Mouse (Mus musculus) adrenal gland, adult 18-20 months (tissue): ENCODE measurements around the gene Tcp10b. TPM values are rescaled to one million over a fixed set of nuclear protein-coding genes. Genes with fewer than 3 reads are reported as not detected.

ENCODE experiments used
- total RNA-seq, 2 experiments: library from RNA; stranded (reverse); gene quantifications; 1 replicate in 1 of 2; 2 replicates in 1 of 2; pipeline ENCODE4 v1.2.3; 2021

Gene Tcp10b
- total RNA-seq, 2 experiments from 2014 or later: 0.19 to 0.73 TPM

Other genes starting within 250 kb of the Tcp10b start
- gene Mas1, start 193.0 kb upstream of the Tcp10b start, total RNA-seq: not detected
- under 1 TPM in 1 of 2 experiments, not detected in 1; 0.16 TPM for gene Mrgprh, start 185.1 kb upstream of the Tcp10b start, total RNA-seq
- gene Pnldc1, start 150.9 kb upstream of the Tcp10b start, total RNA-seq: 1 to 10 TPM; 3.3 to 5.5 TPM
- gene Tcp1, start 145.4 kb upstream of the Tcp10b start, total RNA-seq: 100 to 1,000 TPM; 233 to 235 TPM
- gene Mrpl18, start 144.8 kb upstream of the Tcp10b start, total RNA-seq: 10 to 100 TPM; 69.9 to 72.7 TPM
- gene Acat3, start 120.5 kb upstream of the Tcp10b start, total RNA-seq: 1 to 10 TPM in 1 of 2 experiments, under 1 TPM in 1; 0.86 to 1.4 TPM
- gene Acat2, start 100.4 kb upstream of the Tcp10b start, total RNA-seq: 100 to 1,000 TPM in 1 of 2 experiments, 10 to 100 TPM in 1; 78.2 to 190 TPM
- 10 to 100 TPM; 55.4 to 55.6 TPM for gene Wtap, start 66.9 kb upstream of the Tcp10b start, total RNA-seq
- gene Sod2, start 54.3 kb upstream of the Tcp10b start, total RNA-seq: 100 to 1,000 TPM; 428 to 588 TPM
- gene Gpr31b, start 8.8 kb upstream of the Tcp10b start, total RNA-seq: under 1 TPM in 1 of 2 experiments, not detected in 1; 0.77 TPM
- under 1 TPM in 1 of 2 experiments, not detected in 1; 0.50 TPM for gene Unc93a, start 70.7 kb downstream of the Tcp10b start, total RNA-seq
- gene Smok2a, start 160.1 kb downstream of the Tcp10b start, total RNA-seq: not detected
- not detected for gene Smok2b, start 169.2 kb downstream of the Tcp10b start, total RNA-seq